Mouse (Mus musculus): Measurements from ENCODE around the gene Arhgef38.

GRCm38 (mm10) chr3:133229594-133229993 lies 5.2 kb downstream of the Arhgef38 start:
- TF ChIP-seq CTCF (IDR thresholded peaks at IDR 0.05; ENCODE audit: low read depth, low read length) (no peak), POLR2A (IDR thresholded peaks at IDR 0.05; ENCODE audit: insufficient read depth, low read length) (no peak)

Measured in ES-Bruce4 (cell line).